Mouse (Mus musculus) gonadal fat pad, adult 2 months (tissue): ENCODE results near the gene Cnn2. TPM values are rescaled to one million over a fixed set of nuclear protein-coding genes. Genes with fewer than 3 reads are reported as not detected.

Experiments used
- DNase-seq: peaks from one replicate; pipeline ENCODE4 v3.0.0-alpha.2; 2012; ENCODE audit warnings: low read depth
- polyA plus RNA-seq: library from polyadenylated mRNA; depleted of rRNA; stranded (reverse); fragments of >200 nt; gene quantifications from 2 replicates; pipeline ENCODE4 v1.2.3, GENCODE M21; 2012

Cnn2 gene
- polyA plus RNA-seq, 1 experiment: 75.3 TPM

DNA sequence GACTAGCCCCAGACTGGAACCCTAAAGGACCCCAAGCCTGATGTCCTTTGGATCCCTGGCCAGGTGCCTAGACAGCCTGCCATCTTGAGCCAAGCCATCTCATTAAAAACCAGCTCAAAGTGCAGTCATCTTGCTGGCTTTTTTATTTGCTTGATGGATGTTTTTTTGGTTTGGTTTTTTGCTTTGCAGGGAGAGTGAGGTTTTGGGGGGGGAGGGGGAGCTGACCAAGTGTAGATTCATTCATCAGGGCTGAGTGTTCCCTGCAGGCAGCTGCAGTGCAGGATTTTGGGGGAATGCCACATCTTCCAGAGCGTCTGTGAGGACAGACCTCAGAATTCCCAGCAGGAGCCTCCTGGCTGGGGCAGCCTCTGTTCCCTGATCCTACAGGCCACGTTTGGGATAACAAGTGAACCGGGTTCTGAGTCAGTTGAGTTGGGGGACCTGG is 19.2 kb upstream of the Cnn2 start:
- DNase-seq: no peak

DNA sequence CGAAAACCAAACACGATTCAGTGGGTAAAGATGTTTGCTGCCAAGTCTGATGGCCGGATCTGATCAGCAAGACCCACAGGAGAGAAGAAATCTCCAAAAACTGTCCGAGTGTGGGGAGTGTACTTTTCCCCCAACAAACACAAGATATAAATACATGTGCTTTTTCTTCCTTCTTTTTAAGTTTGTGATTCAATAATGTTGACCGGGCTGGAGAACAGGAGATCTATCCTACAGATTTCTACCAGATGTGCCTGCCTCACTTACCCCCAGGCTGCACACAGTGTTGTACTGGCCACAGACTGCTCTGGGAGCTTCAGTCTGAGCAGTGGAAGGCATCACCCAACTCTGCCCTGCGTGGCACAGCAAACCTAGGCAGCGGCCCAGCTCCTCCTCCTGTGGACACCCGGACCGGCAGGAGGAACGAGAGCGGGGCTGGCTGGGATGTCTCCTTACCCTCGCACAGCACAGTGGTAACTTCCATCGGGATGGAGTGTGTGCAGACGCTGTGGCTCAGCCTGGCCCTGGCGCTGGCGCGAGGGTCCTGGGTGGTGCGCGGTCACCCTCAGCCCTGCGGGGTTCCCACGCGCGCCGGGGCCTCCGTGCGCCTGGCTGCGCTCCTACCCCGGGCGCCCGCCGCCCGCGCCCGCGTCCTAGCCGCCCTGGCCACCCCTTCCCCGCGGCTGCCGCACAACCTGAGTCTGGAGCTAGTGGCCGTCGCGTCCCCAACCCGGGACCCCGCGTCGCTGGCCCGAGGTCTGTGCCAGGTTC is 17.8 kb upstream of the Cnn2 start, which contains the start of gene Grin3b:
Gene Grin3b, plus strand, starts transcription at position 301 of the 768 bp plus-strand sequence.
- no peak for DNase-seq

- no peak for DNase-seq
Measured at GRCm38 (mm10) chr10:79971183-79971497, 17.2 kb upstream of the Cnn2 start.

DNA sequence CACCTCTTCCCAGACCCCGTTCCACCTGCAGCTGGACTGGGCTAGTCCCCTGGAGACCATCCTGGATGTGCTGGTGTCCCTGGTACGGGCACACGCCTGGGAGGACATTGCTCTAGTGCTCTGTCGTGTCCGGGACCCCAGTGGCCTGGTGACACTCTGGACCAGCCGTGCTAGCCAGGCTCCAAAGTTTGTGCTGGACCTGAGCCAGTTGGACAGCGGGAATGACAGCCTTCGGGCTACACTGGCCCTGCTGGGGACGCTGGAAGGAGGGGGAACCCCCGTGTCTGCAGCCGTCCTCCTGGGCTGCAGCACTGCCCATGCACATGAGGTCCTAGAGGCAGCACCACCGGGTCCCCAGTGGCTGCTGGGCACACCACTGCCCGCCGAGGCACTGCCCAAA is 15.6 kb upstream of the Cnn2 start:
- no peak for DNase-seq

GRCm38 (mm10) chr10:79974087-79974486 is 14.3 kb upstream of the Cnn2 start:
- DNase-seq: no peak

GRCm38 (mm10) chr10:79974668-79975067 is 13.7 kb upstream of the Cnn2 start:
- DNase-seq: no peak

GRCm38 (mm10) chr10:79976071-79976721 is 12.2 kb upstream of the Cnn2 start:
- no peak for DNase-seq

DNA sequence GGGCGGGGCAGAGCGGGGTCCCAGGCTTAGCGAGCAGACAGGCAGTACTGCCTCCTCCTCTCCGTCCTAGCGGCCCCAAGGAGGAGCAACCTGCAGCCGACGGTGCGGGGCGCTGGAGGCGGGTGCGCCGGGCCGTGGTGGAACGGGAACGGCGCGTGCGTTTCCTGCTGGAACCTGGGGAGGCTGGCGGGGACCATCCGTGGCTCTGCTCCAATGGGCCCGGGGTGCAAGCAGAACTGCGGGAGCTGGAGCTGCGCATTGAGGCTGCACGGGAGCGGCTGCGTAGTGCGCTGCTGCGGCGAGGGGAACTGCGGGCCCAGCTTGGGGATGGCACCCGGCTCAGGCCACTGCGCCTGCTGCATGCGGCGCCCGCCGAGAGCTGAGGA is 11.7 kb upstream of the Cnn2 start:
- DNase-seq: no peak

DNA sequence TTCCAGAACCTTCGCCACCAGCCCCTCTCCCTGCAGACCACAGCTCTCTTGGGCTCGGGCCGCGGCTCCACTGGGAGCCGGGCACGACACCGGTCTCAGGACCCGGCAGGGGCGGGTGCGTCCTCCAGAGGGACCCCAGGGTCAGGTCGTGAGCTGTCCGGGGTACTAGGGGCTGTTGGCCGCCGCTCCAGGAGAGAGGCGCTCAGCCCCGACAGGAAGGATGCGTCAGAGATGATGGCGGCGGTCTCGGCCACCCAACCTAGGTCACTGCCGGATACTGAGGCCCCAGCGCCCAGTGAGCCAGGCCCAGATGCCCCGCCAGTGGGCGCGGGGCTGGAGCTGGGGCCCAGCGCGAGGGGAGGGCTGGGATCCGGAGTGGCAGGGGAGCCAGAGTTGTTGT is 11.1 kb upstream of the Cnn2 start:
- no peak for DNase-seq

DNA sequence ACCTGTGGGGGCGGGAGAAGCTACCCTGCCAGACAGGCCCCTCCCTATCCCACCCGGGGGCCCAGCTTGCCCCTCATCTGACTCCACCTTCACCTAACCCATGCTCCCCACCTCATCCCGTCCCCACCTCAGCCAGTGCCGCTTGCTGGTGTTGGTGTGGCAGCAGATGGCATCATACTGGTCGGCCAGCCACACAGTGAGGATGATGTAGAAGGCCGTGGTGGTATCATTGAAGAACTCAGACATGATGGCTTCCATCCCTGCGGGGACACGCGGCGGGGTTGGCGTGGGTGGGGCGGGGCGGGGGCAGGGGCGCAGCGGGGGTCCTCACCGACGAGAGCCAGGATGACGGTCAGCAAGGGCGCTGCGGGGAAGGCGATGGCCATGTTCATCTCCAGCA is 10.3 kb upstream of the Cnn2 start:
- DNase-seq: no peak

- no peak for DNase-seq
Measured at GRCm38 (mm10) chr10:79979401-79980155, 8.8 kb upstream of the Cnn2 start.

DNA sequence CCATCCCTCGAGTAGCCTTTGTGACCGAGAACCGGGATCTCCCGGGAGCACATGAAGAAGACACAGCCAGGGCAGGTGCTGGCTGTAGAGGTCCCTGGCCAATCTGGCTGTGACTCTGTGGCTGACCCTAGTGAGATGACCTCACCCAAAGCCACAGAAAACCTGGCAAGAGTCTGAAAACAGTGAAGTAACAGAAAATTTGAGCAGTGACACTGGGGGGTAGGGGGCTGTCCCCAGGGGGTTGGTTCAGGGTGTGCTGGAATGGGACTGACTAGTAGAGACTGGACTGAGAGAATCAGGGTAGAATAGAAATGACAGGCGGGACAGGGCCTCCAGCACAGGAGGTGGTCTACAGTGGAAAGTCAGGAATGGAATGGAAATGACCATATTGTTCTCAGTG is 5.2 kb upstream of the Cnn2 start:
- no peak for DNase-seq

GRCm38 (mm10) chr10:79983670-79984069 is 4.7 kb upstream of the Cnn2 start:
- no peak for DNase-seq

DNA sequence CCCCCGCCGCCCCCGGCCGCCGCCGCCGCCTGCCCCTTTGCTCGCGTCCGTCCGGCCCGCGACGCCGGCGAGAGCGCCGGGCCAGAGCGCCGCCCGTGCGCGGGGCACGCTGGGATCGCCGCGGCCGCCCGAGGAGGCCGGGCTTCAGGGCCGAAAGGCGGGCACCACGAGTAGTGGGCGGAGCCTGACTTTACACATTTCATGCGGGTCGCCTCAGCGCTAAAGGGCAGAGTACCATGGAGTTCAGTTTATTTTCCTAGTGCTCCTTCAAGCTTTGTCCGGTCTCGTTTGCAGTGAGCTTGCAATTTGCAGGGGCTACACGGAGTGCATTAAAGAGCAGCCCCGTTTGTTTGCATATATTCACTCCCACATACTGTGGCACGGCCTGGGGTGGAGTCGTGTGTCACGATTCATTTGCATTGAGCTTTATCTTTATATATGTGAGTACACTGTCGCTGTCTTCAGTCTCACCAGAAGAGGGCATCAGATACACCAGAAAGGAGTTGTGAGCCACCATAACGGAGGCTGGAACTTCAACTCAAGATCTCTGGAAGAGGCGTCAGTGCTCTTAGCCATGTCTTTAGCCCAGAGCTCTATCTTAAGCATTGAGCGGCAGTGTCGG is 4.1 kb upstream of the Cnn2 start, which contains the start of gene Tmem259:
Gene Tmem259, minus strand, starts transcription at position 136 of the 622 bp plus-strand sequence.
- peak; percentile 75 for DNase-seq

- DNase-seq: peak; percentile 94
Measured at GRCm38 (mm10) chr10:79984871-79985270, 3.5 kb upstream of the Cnn2 start.

GRCm38 (mm10) chr10:79985334-79986231 is 2.8 kb upstream of the Cnn2 start:
- DNase-seq: no peak

DNA sequence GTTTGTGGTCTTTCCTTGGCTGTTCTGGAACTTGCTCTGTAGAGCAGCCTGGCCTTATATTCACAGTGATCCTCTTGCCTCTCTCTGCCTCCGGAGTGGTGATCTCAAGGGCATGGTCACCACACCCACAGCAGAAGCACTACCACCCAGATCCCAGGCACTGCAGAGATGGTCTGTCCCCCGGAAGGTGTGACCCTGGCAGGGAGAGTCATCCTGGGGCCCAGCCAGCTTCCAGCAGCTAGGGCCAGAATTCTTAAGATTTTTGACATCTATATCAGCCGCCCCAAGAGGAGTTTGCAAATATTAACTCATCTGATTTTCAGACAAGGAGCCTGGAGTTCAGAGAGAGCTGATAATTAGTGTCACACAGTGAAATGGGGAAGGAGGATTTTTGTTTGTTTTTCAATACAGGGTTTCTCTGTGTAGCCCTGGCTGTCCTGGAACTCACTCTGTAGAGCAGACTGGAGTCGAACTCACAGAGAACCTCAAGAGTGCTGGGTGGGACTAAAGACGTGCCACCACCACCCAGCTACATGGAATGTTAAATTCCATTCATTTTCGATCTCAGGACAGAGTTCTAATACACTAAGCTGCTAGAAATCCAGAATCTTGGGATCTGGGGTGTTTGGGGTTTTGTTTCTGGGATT is 2.0 kb upstream of the Cnn2 start:
- no peak for DNase-seq

DNA sequence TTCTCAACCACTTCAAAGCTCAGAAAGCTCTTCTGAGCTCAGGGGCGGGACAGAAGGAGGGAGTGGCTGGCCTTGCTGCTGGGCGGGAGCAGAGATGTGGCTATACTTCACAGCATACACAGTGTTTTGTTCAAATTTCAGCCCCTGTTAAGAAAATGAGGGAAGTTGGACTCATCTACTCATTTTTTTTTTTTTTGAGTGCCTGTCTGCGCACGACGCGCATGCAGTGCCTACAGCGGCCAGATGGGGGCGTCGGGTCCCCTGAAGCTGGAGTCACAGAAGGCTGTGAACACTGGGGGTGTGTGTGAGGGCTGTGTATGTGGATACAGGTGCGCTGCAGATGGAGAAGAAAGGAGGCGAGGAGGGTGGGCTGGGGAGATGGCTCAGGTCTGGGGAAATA is 1.4 kb upstream of the Cnn2 start:
- DNase-seq: no peak

GRCm38 (mm10) chr10:79987771-79988505 is 446 bp upstream of the Cnn2 start:
- DNase-seq: no peak

GRCm38 (mm10) chr10:79989272-79989786 is 945 bp downstream of the Cnn2 start:
- peak; percentile 69 for DNase-seq
